Mouse (Mus musculus): ENCODE results near the gene Gm49342.
"Not testable (repeated sequence)": the region's sequence is repeated elsewhere in the genome, so short reads cannot be mapped to it uniquely, and the experiment has no call there.

Gene Gm49342

GRCm38 (mm10) chr14:50936649-50937048 lies 7.7 kb upstream of the Gm49342 start:
- no peak for DNase-seq (ENCODE audit: extremely low spot score)

GRCm38 (mm10) chr14:50938119-50938908 lies 6.0 kb upstream of the Gm49342 start:
- no peak for DNase-seq (ENCODE audit: extremely low spot score)

GRCm38 (mm10) chr14:50938940-50939339 lies 5.4 kb upstream of the Gm49342 start:
- no peak for DNase-seq (ENCODE audit: extremely low spot score)

GRCm38 (mm10) chr14:50944668-50945033 lies 334 bp downstream of the Gm49342 start:
- DNase-seq (ENCODE audit: extremely low spot score) = not testable (repeated sequence)

GRCm38 (mm10) chr14:50945081-50945480 lies 764 bp downstream of the Gm49342 start:
- not testable (repeated sequence) for DNase-seq (ENCODE audit: extremely low spot score)

GRCm38 (mm10) chr14:50945526-50945925 lies 1.2 kb downstream of the Gm49342 start:
- not testable (repeated sequence) for DNase-seq (ENCODE audit: extremely low spot score)

GRCm38 (mm10) chr14:50955487-50955886 lies 11.2 kb downstream of the Gm49342 start:
- no peak for DNase-seq (ENCODE audit: extremely low spot score)

- DNase-seq (ENCODE audit: extremely low spot score) = not testable (repeated sequence)
Observed at GRCm38 (mm10) chr14:50955942-50956508, 11.7 kb downstream of the Gm49342 start, which contains the start of gene Pnp2. Pnp2 (plus strand) TSS chr14:50955992.

- not testable (repeated sequence) for DNase-seq (ENCODE audit: extremely low spot score)
Observed at GRCm38 (mm10) chr14:50956724-50957123, 12.4 kb downstream of the Gm49342 start.

GRCm38 (mm10) chr14:50957146-50957545 lies 12.8 kb downstream of the Gm49342 start:
- not testable (repeated sequence) for DNase-seq (ENCODE audit: extremely low spot score)

GRCm38 (mm10) chr14:50958289-50958995 lies 14.1 kb downstream of the Gm49342 start:
- not testable (repeated sequence) for DNase-seq (ENCODE audit: extremely low spot score)

GRCm38 (mm10) chr14:50968216-50968980 lies 24.1 kb downstream of the Gm49342 start:
- no peak for DNase-seq (ENCODE audit: extremely low spot score)

GRCm38 (mm10) chr14:50969041-50969440 lies 24.7 kb downstream of the Gm49342 start:
- no peak for DNase-seq (ENCODE audit: extremely low spot score)

- no peak for DNase-seq (ENCODE audit: extremely low spot score)
Observed at GRCm38 (mm10) chr14:50969558-50970544, 25.5 kb downstream of the Gm49342 start.

- DNase-seq (ENCODE audit: extremely low spot score) = no peak
Observed at GRCm38 (mm10) chr14:50970822-50971221, 26.5 kb downstream of the Gm49342 start.

- DNase-seq (ENCODE audit: extremely low spot score) = not testable (repeated sequence)
Observed at GRCm38 (mm10) chr14:50973054-50973453, 28.7 kb downstream of the Gm49342 start.

- no peak for DNase-seq (ENCODE audit: extremely low spot score)
Observed at GRCm38 (mm10) chr14:50973700-50974099, 29.4 kb downstream of the Gm49342 start.

- no peak for DNase-seq (ENCODE audit: extremely low spot score)
Observed at GRCm38 (mm10) chr14:50975001-50975400, 30.7 kb downstream of the Gm49342 start.

- peak; percentile 44 for DNase-seq (ENCODE audit: extremely low spot score)
Observed at GRCm38 (mm10) chr14:50976674-50977073, 32.4 kb downstream of the Gm49342 start.

GRCm38 (mm10) chr14:50978451-50978850 lies 34.1 kb downstream of the Gm49342 start:
- DNase-seq (ENCODE audit: extremely low spot score) = not testable (repeated sequence)

GRCm38 (mm10) chr14:50979631-50980030 lies 35.3 kb downstream of the Gm49342 start:
- no peak for DNase-seq (ENCODE audit: extremely low spot score)
